Mouse (Mus musculus): ENCODE data around the gene Ndufs5. TPM values are rescaled to one million over a fixed set of nuclear protein-coding genes. Genes with fewer than 3 reads are reported as not detected.

The Ndufs5 gene
- polyA plus RNA-seq (2014; fragmentation: Illumina TruSeq; extraction: RNeasy Lipid Tissue Mini Kit (QIAGEN cat#74804); ENCODE audit: low read depth, low replicate concordance): 26.6 TPM

GRCm38 (mm10) chr4:123717574-123718433 is at the start of gene Ndufs5:
Gene Ndufs5 (minus strand): TSS chr4:123718202.

GRCm38 (mm10) chr4:123750152-123750651 is 32.2 kb upstream of the Ndufs5 start, which contains the start of gene Akirin1:
Gene Akirin1 (minus strand): TSS chr4:123750345.

GRCm38 (mm10) chr4:123684260-123684659 is 33.7 kb downstream of the Ndufs5 start, which contains the start of gene Macf1:
Gene Macf1 (minus strand): TSS chr4:123684360.

Other genes starting within 250 kb of the Ndufs5 start
- 149 TPM for gene Macf1, start 33.8 kb downstream of the Ndufs5 start, polyA plus RNA-seq (2014; fragmentation: Illumina TruSeq; extraction: RNeasy Lipid Tissue Mini Kit (QIAGEN cat#74804); ENCODE audit: low read depth, low replicate concordance)
- gene Akirin1, start 32.1 kb upstream of the Ndufs5 start, polyA plus RNA-seq (2014; fragmentation: Illumina TruSeq; extraction: RNeasy Lipid Tissue Mini Kit (QIAGEN cat#74804); ENCODE audit: low read depth, low replicate concordance): 63.6 TPM
- gene Rhbdl2, start 69.7 kb upstream of the Ndufs5 start, polyA plus RNA-seq (2014; fragmentation: Illumina TruSeq; extraction: RNeasy Lipid Tissue Mini Kit (QIAGEN cat#74804); ENCODE audit: low read depth, low replicate concordance): 1.9 TPM
- not detected for gene 4933427I04Rik, start 141.5 kb upstream of the Ndufs5 start, polyA plus RNA-seq (2014; fragmentation: Illumina TruSeq; extraction: RNeasy Lipid Tissue Mini Kit (QIAGEN cat#74804); ENCODE audit: low read depth, low replicate concordance)
- 89.3 TPM for gene Mycbp, start 186.6 kb upstream of the Ndufs5 start, polyA plus RNA-seq (2014; fragmentation: Illumina TruSeq; extraction: RNeasy Lipid Tissue Mini Kit (QIAGEN cat#74804); ENCODE audit: low read depth, low replicate concordance)
- gene Rragc, start 199.2 kb upstream of the Ndufs5 start, polyA plus RNA-seq (2014; fragmentation: Illumina TruSeq; extraction: RNeasy Lipid Tissue Mini Kit (QIAGEN cat#74804); ENCODE audit: low read depth, low replicate concordance): 259 TPM
- gene 4930535I16Rik, start 199.8 kb upstream of the Ndufs5 start, polyA plus RNA-seq (2014; fragmentation: Illumina TruSeq; extraction: RNeasy Lipid Tissue Mini Kit (QIAGEN cat#74804); ENCODE audit: low read depth, low replicate concordance): not detected